Mouse (Mus musculus): ENCODE measurements around the gene Zfp345. TPM values are rescaled to one million over a fixed set of nuclear protein-coding genes. Genes with fewer than 3 reads are reported as not detected.
A peak's percentile ranks its signal among the peaks of the same experiment; 100 is the strongest.
"Not testable (repeated sequence)": the region's sequence is repeated elsewhere in the genome, so short reads cannot be mapped to it uniquely, and the experiment has no call there.

Gene Zfp345
- 0.30 TPM in 1 of 2 replicates, not detected in the other for total RNA-seq (2017)

- peak; percentile 22 to 32; a peak in 2 of 4 replicates for ATAC-seq (replicated peaks in 1 of 2; ENCODE audit: insufficient read depth in 1 of 2, low FRiP score in 2 of 2, low TSS enrichment in 1 of 2, low read depth in 1 of 2, poor library complexity in 2 of 2, severe bottlenecking in 2 of 2)
Measured at GRCm38 (mm10) chr2:150484939-150485778, at the start of gene Zfp345. TSS of gene Zfp345 (minus strand) at chr2:150485091.

- no peak for ATAC-seq (replicated peaks in 1 of 2; ENCODE audit: insufficient read depth in 1 of 2, low FRiP score in 2 of 2, low TSS enrichment in 1 of 2, low read depth in 1 of 2, poor library complexity in 2 of 2, severe bottlenecking in 2 of 2)
Measured at GRCm38 (mm10) chr2:150525703-150526207, 40.9 kb upstream of the Zfp345 start.

GRCm38 (mm10) chr2:150512837-150513236 is 27.9 kb upstream of the Zfp345 start:
- no peak for ATAC-seq (replicated peaks in 1 of 2; ENCODE audit: insufficient read depth in 1 of 2, low FRiP score in 2 of 2, low TSS enrichment in 1 of 2, low read depth in 1 of 2, poor library complexity in 2 of 2, severe bottlenecking in 2 of 2)

GRCm38 (mm10) chr2:150500124-150500973 is 15.5 kb upstream of the Zfp345 start:
- not testable (repeated sequence) for ATAC-seq (replicated peaks in 1 of 2; ENCODE audit: insufficient read depth in 1 of 2, low FRiP score in 2 of 2, low TSS enrichment in 1 of 2, low read depth in 1 of 2, poor library complexity in 2 of 2, severe bottlenecking in 2 of 2)

GRCm38 (mm10) chr2:150493031-150493430 is 8.1 kb upstream of the Zfp345 start:
- no peak for ATAC-seq (replicated peaks in 1 of 2; ENCODE audit: insufficient read depth in 1 of 2, low FRiP score in 2 of 2, low TSS enrichment in 1 of 2, low read depth in 1 of 2, poor library complexity in 2 of 2, severe bottlenecking in 2 of 2)

GRCm38 (mm10) chr2:150451180-150451919 is 33.5 kb downstream of the Zfp345 start, which contains the start of gene Zfp442:
TSS of gene Zfp442 (minus strand) at chr2:150451486.
- ATAC-seq (replicated peaks in 1 of 2; ENCODE audit: insufficient read depth in 1 of 2, low FRiP score in 2 of 2, low TSS enrichment in 1 of 2, low read depth in 1 of 2, poor library complexity in 2 of 2, severe bottlenecking in 2 of 2): peak; percentile 97 to 98

GRCm38 (mm10) chr2:150439084-150439483 is 45.8 kb downstream of the Zfp345 start:
- ATAC-seq (replicated peaks in 1 of 2; ENCODE audit: insufficient read depth in 1 of 2, low FRiP score in 2 of 2, low TSS enrichment in 1 of 2, low read depth in 1 of 2, poor library complexity in 2 of 2, severe bottlenecking in 2 of 2): not testable (repeated sequence)

Other genes with a start within 250 kb of the Zfp345 start
- gene Gm21994, start 229.5 kb downstream of the Zfp345 start, total RNA-seq (2017): 10.6 and 17.6 TPM in 2 replicates
- gene Gm14124, start 227.6 kb downstream of the Zfp345 start, total RNA-seq (2017): not detected in 2 replicates
- gene Gm10130, start 161.4 kb downstream of the Zfp345 start, total RNA-seq (2017): 5.6 and 14.5 TPM in 2 replicates
- gene 3300002I08Rik, start 122.3 kb downstream of the Zfp345 start, total RNA-seq (2017): 4.4 and 8.5 TPM in 2 replicates
- gene Zfp442, start 33.6 kb downstream of the Zfp345 start, total RNA-seq (2017): 7.7 and 9.1 TPM in 2 replicates
- 28.6 and 48.8 TPM in 2 replicates for gene Cst7, start 85.3 kb upstream of the Zfp345 start, total RNA-seq (2017)
- gene Apmap, start 123.5 kb upstream of the Zfp345 start, total RNA-seq (2017): 40.0 and 48.2 TPM in 2 replicates
- 12.1 and 20.0 TPM in 2 replicates for gene Acss1, start 183.4 kb upstream of the Zfp345 start, total RNA-seq (2017)
- not detected in 2 replicates for gene Vsx1, start 204.3 kb upstream of the Zfp345 start, total RNA-seq (2017)

Measured in hematopoietic stem cell, adult 5-6 weeks (primary cell).